Mouse (Mus musculus) stomach, embryonic 16.5 days (tissue): ENCODE measurements around the gene Det1. TPM values are rescaled to one million over a fixed set of nuclear protein-coding genes. Genes with fewer than 3 reads are reported as not detected.
A peak's percentile ranks its signal among the peaks of the same experiment; 100 is the strongest.

Experiments used
- ATAC-seq: fragments of 200-750 bp; cut with Nextera tagmentation; 2 replicates; pipeline ENCODE4 v1.8.0; 2017; ENCODE audit warnings: moderate number of reproducible peaks, moderate TSS enrichment; ENCODE audit not compliant: insufficient read depth, low FRiP score
- H3K27ac ChIP-seq: fragments of 300-500 bp; sonication (generic); 2 replicates; pipeline ENCODE4 v1.5.1; 2014; ENCODE audit warnings: low read length
- H3K27me3 ChIP-seq: fragments of 300-500 bp; sonication (generic); 2 replicates; pipeline ENCODE4 v1.6.1; 2014; ENCODE audit warnings: low read length, control low read depth, mixed read lengths; ENCODE audit not compliant: control insufficient read depth, insufficient read depth
- H3K36me3 ChIP-seq: fragments of 300-500 bp; sonication (generic); 2 replicates; pipeline ENCODE4 v1.6.1; 2014; ENCODE audit warnings: low read length; ENCODE audit not compliant: control insufficient read depth, insufficient read depth
- H3K4me1 ChIP-seq: fragments of 300-500 bp; sonication (generic); 2 replicates; pipeline ENCODE4 v1.6.1; 2014; ENCODE audit warnings: low read length, control low read depth, mixed read lengths; ENCODE audit not compliant: control insufficient read depth, insufficient read depth
- H3K4me2 ChIP-seq: fragments of 300-500 bp; sonication (generic); 2 replicates; pipeline ENCODE4 v1.6.1; 2014; ENCODE audit warnings: low read depth, low read length, mixed read lengths
- H3K4me3 ChIP-seq: fragments of 300-500 bp; sonication (generic); replicated peaks from 2 replicates; pipeline ENCODE4 v1.5.1; 2014; ENCODE audit warnings: mild to moderate bottlenecking, low read length
- H3K9ac ChIP-seq: fragments of 300-500 bp; sonication (generic); 2 replicates; pipeline ENCODE4 v1.6.1; 2014; ENCODE audit warnings: low read length
- H3K9me3 ChIP-seq: fragments of 300-500 bp; sonication (generic); replicated peaks from 2 replicates; pipeline ENCODE4 v1.6.1; 2016; ENCODE audit warnings: low read length, control low read depth; ENCODE audit not compliant: control insufficient read depth
- WGBS: fragments of 180-500 bp; shearing (Covaris S2); extraction: QIAGEN DNeasy Blood & Tissue Kit; methylation state at CpG from one replicate; pipeline ENCODE4 v1.1.7; 2014; 5-methylcytosine and 5-hydroxymethylcytosine counted together
- polyA plus RNA-seq: library from polyadenylated mRNA; unstranded; fragments of >200 nt; fragmentation: Nextera tagmentation; extraction: Ambion mirVana; gene quantifications from 2 replicates; pipeline ENCODE4 v1.2.1, GENCODE M21; 2015

The Det1 gene
- polyA plus RNA-seq, 1 experiment from 2014 or later, result 14.7 TPM

DNA sequence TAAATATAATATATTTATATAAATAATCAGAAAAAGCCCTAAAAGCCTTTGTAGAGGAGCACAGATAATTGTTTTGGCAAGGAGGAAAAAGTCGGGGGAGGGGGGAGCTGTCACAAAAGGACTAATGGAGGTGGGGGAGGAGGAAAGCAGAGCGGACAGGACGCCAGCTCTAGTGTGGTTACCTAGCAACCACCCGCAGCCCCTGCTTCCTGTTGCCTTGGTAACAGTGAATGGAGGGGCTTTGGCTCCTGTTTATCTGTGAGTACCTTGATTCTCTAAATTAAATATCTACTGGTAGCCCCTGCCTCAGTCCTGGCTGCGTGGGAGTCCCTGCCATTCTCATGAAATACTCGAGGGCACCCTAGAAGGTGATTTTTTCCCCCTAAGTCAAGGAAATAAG lies 37.1 kb upstream of the Det1 start:
- Histone ChIP-seq H3K36me3 (no peaks in the 10 kb centered on the region), H3K4me2 (no peak overlapping the region), H3K9me3 (no peaks in the 10 kb centered on the region), H3K4me1 (peaks cover 3% of the 10 kb centered on the region), H3K27me3 (peaks cover 33% of the 10 kb centered on the region), H3K4me3 (no peak overlapping the region), H3K27ac (no peak overlapping the region), H3K9ac (no peak overlapping the region)
- ATAC-seq, result no peak
- WGBS, result 6% methylated on average over 6 of the region's 6 CpGs

DNA sequence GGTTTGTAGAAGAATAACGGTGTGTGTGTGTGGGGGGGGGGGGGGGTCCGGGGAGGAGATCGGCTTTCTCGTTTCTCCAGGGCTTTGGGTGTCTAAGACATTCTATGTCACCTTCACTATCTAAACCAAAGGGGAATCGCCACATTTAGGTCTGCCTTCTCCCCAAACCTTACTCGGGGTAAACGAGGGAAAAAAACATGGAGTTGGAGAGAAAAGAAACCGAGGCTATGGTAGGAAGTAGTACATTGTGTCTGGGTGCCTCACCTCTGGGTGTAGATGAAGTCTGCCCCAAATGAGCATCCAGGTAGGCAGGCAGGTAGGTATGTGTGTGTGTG lies 36.6 kb upstream of the Det1 start:
- no peak overlapping the region for H3K27ac ChIP-seq
- H3K9ac ChIP-seq, result no peak overlapping the region
- no peak overlapping the region for H3K4me2 ChIP-seq
- peaks cover 33% of the 10 kb centered on the region for H3K27me3 ChIP-seq
- no peaks in the 10 kb centered on the region for H3K9me3 ChIP-seq
- no peak overlapping the region for H3K4me3 ChIP-seq
- H3K4me1 ChIP-seq, result peaks cover 3% of the 10 kb centered on the region
- 14% methylated on average over 8 of the region's 8 CpGs for WGBS
- no peak for ATAC-seq
- H3K36me3 ChIP-seq, result no peaks in the 10 kb centered on the region

DNA sequence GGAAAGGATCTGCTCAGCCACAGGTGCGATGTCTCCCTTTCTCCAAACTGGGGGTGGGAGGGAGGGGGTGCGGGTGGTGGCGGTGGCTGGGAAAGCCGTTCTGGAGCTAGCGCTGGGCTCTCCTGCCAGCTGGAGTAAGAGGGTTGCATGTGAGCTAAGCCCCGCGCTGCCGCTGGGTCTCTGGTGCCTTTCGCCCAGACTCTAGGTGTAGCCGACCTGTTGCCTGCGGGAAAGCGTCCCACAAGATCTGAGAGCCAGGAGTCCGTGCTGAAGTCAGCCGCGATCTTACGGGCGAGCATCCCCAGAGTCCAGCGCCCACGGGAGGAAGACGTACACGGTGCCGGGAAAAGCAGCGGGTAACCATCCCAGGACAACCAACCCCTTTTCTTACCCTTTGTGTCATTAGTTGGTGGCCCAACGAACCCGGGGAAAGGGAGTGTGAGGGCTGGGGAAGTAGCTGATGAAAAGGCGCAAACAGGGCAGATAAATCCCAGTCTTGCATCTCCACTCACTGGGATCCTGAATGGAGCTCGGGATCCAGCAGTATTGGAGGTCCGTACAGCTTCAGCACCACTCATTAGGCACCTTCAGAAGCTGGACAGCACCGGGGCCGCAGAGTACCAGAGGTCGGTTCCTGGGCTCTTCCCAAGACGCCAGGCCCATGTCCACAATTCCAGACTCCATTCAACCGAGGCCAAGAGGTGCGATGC lies 36.1 kb upstream of the Det1 start:
- 1% methylated on average over 34 of the region's 34 CpGs for WGBS
- no peak for ATAC-seq

DNA sequence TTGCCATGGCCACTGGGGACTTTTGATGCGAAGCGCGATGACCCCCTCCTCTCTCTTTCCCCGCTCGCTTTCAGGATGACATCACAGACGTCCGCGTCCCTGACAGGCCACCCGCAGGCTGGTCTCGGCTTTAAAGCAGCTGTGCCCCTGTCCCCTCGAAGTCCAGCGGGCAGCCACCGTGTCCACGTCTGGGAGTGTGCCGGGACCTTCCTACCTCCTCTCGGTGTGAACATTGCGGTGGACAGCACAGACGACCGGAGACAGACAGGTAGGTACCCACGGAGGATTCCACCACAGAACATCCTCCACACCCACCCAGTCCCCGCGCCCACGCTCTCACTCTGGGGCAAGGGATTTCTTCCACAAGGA lies 35.4 kb upstream of the Det1 start:
- Histone ChIP-seq H3K27ac (no peak overlapping the region), H3K4me3 (peak overlapping the region; percentile 8), H3K36me3 (no peaks in the 10 kb centered on the region), H3K9ac (no peak overlapping the region), H3K4me1 (peaks cover 3% of the 10 kb centered on the region), H3K27me3 (peaks cover 33% of the 10 kb centered on the region), H3K9me3 (no peaks in the 10 kb centered on the region), H3K4me2 (peak overlapping the region; percentile 35; the same call in 1 of the 2 replicates)
- peak; percentile 26; the same call in 1 of the 2 replicates for ATAC-seq
- 3% methylated on average over 23 of the region's 23 CpGs for WGBS

More for the DNA sequence above, 36.1 kb upstream of the Det1 start:
- H3K9me3 ChIP-seq, result no peaks in the 10 kb centered on the region
- peaks cover 3% of the 10 kb centered on the region for H3K4me1 ChIP-seq
- no peak overlapping the region for H3K9ac ChIP-seq
- peak overlapping the region; percentile 8 for H3K4me3 ChIP-seq
- H3K27ac ChIP-seq, result no peak overlapping the region
- peak overlapping the region; percentile 35; the same call in 1 of the 2 replicates for H3K4me2 ChIP-seq
- H3K27me3 ChIP-seq, result peaks cover 33% of the 10 kb centered on the region
- H3K36me3 ChIP-seq, result no peaks in the 10 kb centered on the region

DNA sequence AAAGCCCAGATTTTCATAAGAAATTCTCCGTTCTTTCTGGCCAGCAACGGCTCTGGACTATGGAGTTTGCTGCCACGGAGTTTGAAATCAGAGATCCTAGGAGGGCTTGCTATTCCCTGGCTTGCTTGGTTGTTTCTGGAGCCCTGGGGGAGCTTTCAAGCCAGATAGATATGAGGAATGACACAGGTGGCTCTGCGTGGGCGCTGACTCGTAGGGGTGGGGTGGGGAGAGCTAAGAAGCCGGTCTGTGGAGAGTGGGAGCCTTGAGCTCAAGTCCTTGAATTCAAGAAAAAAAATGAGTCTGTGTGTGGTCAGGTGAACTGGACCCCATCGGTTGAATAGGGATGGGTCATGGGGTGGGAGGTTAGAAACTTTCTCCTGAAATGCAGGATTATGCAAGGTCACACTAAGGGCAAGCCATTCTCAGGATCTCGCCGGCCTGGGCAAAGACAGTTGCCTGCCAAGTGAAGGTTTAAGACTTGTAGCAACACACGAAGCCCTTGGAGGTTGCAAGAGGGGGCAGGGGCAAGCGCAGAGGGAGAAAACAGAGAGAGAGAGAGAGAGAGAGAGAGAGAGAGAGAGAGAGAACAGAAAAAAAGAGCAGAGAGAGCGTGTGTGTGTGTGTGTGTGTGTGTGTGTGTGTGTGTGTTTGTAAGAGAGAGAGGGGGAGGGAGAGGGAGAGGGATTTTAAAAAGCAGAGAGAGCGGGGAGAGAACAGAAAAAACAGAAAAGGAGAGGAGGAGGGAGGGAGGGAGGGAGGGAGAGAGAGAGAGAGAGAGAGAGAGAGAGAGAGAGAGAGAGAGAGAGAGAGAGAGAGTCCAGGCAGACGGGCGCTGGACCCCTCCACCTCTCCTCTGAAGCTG lies 34.8 kb upstream of the Det1 start:
- H3K27ac ChIP-seq, result no peak overlapping the region
- WGBS, result 14% methylated on average over 15 of the region's 16 CpGs
- H3K4me1 ChIP-seq, result peaks cover 3% of the 10 kb centered on the region
- peak overlapping the region; percentile 8 for H3K4me3 ChIP-seq
- ATAC-seq, result no peak
- no peaks in the 10 kb centered on the region for H3K9me3 ChIP-seq
- H3K27me3 ChIP-seq, result peaks cover 33% of the 10 kb centered on the region
- peak overlapping the region; percentile 35; the same call in 1 of the 2 replicates for H3K4me2 ChIP-seq
- H3K9ac ChIP-seq, result no peak overlapping the region
- H3K36me3 ChIP-seq, result no peaks in the 10 kb centered on the region

DNA sequence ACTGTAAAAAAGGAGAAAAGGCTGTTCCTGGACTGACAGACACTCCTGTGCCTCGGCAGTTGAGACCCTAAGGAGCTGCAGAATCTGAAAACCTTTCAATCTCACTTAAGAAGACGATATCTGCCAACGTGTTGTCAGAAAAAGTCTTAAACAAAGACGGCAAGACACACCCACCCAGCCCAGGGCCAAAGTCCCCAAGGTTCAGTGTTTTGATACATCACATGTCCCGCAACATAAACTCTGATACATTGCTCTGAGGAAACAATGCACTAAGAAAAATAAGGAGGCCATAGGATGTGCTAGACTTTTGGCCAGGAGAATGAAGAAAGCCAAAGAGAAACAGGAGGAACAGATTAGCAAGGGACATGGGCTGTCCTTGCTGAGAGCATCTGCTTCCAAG lies 25.8 kb upstream of the Det1 start:
- H3K4me3 ChIP-seq, result no peak overlapping the region
- no peak for ATAC-seq
- no peak overlapping the region for H3K4me2 ChIP-seq
- H3K4me1 ChIP-seq, result no peaks in the 10 kb centered on the region
- WGBS, result 53% methylated on average over 5 of the region's 5 CpGs
- no peaks in the 10 kb centered on the region for H3K36me3 ChIP-seq
- H3K27me3 ChIP-seq, result no peaks in the 10 kb centered on the region
- H3K27ac ChIP-seq, result no peak overlapping the region
- H3K9me3 ChIP-seq, result no peaks in the 10 kb centered on the region
- H3K9ac ChIP-seq, result no peak overlapping the region

DNA sequence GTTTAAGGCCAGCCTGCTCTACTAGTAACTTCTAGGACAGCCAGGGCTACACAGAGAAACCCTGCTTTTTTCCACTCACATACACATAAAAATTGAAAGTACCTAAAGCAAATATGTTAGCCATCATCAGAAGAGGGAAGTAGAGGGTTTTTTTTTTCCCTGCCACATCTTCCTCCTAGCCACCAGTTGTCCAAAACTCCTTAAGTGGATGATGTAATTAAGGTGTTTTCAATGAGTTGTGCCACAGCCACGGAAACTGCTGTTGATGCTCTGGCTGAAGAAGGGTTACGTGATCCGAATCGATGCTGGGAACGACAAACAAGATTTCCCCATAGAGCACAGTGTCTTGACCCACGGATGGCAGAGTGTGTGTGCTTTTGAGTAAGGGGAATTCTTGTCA lies 25.3 kb upstream of the Det1 start:
- no peak for ATAC-seq
- no peaks in the 10 kb centered on the region for H3K4me1 ChIP-seq
- H3K27me3 ChIP-seq, result no peaks in the 10 kb centered on the region
- no peak overlapping the region for H3K27ac ChIP-seq
- no peaks in the 10 kb centered on the region for H3K9me3 ChIP-seq
- no peak overlapping the region for H3K4me3 ChIP-seq
- H3K4me2 ChIP-seq, result no peak overlapping the region
- no peak overlapping the region for H3K9ac ChIP-seq
- H3K36me3 ChIP-seq, result no peaks in the 10 kb centered on the region
- 77% methylated on average over 6 of the region's 6 CpGs for WGBS

DNA sequence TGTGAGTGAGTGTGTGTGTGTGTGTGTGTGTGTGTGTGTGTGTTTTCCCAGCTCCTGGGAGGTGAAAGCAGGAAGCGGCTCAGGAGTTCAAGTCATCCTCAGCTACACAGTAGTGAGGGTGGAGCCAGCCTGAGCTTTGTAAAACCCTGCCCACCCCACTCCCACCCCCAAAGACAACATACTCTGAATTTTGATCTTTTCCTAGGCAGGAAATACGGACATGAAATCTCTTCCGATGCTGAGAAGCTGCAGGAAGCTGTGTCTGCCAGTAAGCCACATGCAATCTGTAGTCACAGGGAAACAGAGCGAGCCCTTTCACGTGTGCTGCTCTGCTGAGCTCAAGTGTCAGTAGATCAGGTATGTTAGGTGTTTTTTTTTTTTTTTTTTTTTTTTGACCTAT lies 21.7 kb upstream of the Det1 start:
- 50% methylated on average over 5 of the region's 5 CpGs for WGBS
- ATAC-seq, result no peak
- no peak overlapping the region for H3K9ac ChIP-seq
- H3K4me1 ChIP-seq, result no peaks in the 10 kb centered on the region
- H3K36me3 ChIP-seq, result no peaks in the 10 kb centered on the region
- H3K9me3 ChIP-seq, result no peaks in the 10 kb centered on the region
- no peaks in the 10 kb centered on the region for H3K27me3 ChIP-seq
- H3K4me3 ChIP-seq, result no peak overlapping the region
- no peak overlapping the region for H3K4me2 ChIP-seq
- H3K27ac ChIP-seq, result no peak overlapping the region

DNA sequence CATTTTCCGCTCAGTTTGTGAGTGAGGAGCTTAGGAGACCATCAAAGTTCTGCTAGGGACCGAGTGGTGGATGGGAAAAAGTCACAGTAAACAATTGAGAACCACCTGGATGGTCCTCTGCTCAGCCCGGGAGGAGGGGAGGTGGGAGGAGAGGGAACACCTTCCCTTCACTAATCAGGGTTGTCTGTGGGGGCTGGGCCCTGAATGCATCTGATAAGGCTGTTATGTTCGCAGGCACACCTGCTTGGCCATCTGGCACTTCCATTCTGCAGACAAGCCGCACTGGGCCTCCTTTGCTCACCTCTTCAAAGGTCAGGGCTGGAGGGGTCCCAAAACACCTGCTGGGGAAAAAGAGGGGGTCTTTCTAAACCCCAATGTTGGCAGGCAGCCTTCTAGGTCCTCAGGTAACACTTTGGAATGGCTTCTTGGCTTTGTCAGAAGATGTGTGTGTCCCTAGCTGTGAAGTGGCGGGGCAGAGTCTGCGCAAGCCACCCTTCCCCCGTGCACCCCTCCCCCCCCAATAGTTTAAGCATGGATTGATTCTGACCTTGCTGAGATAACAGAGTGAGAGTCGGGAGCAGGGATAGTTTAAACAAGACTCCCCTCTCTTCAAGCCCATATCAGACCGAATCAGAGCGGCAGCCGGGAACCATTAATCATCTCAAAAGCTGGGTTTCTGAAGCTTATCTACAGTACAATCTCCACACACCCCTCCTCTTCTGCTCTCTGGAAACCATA lies 18.3 kb upstream of the Det1 start:
- H3K9me3 ChIP-seq, result no peaks in the 10 kb centered on the region
- H3K4me2 ChIP-seq, result no peak overlapping the region
- no peaks in the 10 kb centered on the region for H3K36me3 ChIP-seq
- no peak overlapping the region for H3K4me3 ChIP-seq
- H3K27me3 ChIP-seq, result no peaks in the 10 kb centered on the region
- no peaks in the 10 kb centered on the region for H3K4me1 ChIP-seq
- WGBS, result 29% methylated on average over 12 of the region's 12 CpGs
- H3K9ac ChIP-seq, result no peak overlapping the region
- H3K27ac ChIP-seq, result no peak overlapping the region
- no peak for ATAC-seq
